Mouse (Mus musculus): ENCODE measurements around the gene Hba-x.

DNA sequence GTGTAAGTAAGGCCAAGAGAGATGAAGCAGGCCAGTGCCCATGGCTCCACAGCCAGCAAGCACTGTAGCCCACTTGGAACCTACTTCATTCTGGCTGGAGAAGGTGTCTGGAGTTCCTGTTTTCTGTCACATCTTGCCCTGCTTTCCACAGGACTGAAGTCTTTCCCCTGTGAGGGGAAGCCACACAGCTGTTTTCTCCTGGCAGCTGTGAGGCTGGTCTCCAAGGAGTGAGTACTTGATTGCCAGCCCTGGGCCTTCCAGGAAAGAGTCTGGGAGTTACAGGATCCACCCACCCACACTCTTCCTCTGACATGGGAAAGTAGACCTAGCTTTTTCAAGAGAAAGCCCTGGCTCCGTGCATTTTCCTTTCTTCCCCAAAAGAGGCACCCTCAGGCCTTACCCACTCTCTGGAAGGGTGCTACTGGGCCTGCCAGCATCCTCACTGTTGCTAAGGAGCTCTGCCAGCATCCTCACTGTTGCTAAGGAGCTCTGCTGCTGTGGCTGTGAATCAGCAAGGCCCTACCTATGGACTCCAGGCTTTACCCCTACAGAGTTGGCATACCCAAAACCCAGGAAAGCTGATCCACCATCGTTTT, 26.7 kb downstream of the Hba-x start:
- no peak for TF ChIP-seq CTCF (IDR thresholded peaks at IDR 0.05; ENCODE audit: low read depth)
- TF ChIP-seq EP300 (optimal IDR thresholded peaks at IDR 0.05): no peak
